ENCODE assay signal across 14 mouse cellular contexts in genomic region chr1:92888901-92889655, GRCm38 (mm10).
"Had no signal": no experiment of that assay in that cellular context is flagged by ENCODE, and none has a peak within 500 bp of the region (broad histone marks: within the 10 kb centered on the region; RNA-seq: fewer than 3 reads in every experiment).

No protein-coding gene starts in this region.

- DNase-seq: cerebellum, postnatal 10 days; cerebellum, postnatal 14 days; cerebellum, postnatal 25 days; cerebellum, postnatal 36 days; embryo, embryonic 11 days; forebrain, postnatal 0 days; gastrocnemius, adult 2 months; gastrocnemius, postnatal 10 days; gastrocnemius, postnatal 14 days; gastrocnemius, postnatal 25 days; gastrocnemius, postnatal 36 days; heart, adult 11 months; heart, adult 18-20 months; heart, adult 2 months had no signal
